Mouse (Mus musculus): ENCODE data around the gene Tsga10ip. TPM values are rescaled to one million over a fixed set of nuclear protein-coding genes. Genes with fewer than 3 reads are reported as not detected.

The Tsga10ip gene
- polyA plus RNA-seq, 2 experiments: 0.14 TPM; not detected in 1

DNA sequence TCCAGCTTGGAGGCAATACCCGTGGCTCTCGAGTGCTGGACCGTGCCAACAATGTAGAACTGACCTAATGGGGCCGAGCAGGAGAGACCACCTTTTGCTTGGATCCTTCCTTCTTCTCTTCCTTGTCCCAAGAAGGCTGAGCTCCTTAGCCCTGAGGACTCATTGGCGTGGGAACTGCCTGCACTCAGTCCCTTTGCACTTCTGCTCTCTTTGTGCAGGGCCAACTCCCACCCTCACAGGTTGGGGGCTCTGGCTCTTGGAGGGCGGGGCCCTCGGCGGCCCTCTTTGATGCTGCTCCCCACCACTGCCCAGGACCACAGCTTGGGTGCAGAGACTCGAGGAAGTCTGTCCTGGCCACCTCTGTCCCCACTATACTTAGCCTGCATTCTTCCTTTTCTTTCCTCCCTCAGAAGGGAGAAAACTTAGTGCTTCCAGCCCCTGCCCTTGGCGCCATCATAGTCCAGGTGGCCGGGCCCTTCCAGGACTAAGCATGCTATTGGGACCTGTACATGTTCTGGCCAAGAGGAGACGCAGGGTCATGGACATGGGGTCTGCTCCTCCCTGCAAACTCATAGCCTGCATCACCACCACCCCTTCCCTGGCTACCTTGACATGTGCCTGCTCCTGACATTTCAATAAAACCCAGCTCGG is 24.4 kb upstream of the Tsga10ip start:
- no peaks in the 10 kb centered on the region for H3K9me3 ChIP-seq (ENCODE audit: control insufficient read depth, low read length)
- peaks cover 39% of the 10 kb centered on the region for H3K36me3 ChIP-seq (ENCODE audit: control insufficient read depth, insufficient read depth, low read length)
- no peak for TF ChIP-seq POLR2A (IDR thresholded peaks at IDR 0.05; ENCODE audit: borderline replicate concordance, extremely low read depth, insufficient read depth, insufficient read length)
- DNase-seq (ENCODE audit: low spot score) (no peak), ATAC-seq (ENCODE audit: low FRiP score, low read depth) (no peak)
- H3K27ac ChIP-seq (replicated peaks; ENCODE audit: low read depth, low read length): no peak overlapping the region
- peaks cover 19% of the 10 kb centered on the region for H3K4me1 ChIP-seq (ENCODE audit: control insufficient read depth, insufficient read depth, low read length)
- H3K4me2 ChIP-seq (replicated peaks; ENCODE audit: low read depth, low read length, severe bottlenecking): no peak overlapping the region
- peak overlapping the region; percentile 91 for H3K4me3 ChIP-seq (replicated peaks; ENCODE audit: low read length)
- no peak overlapping the region for H3K9ac ChIP-seq (ENCODE audit: low read depth, low read length, severe bottlenecking)
- WGBS: 93% methylated on average over 13 of the region's 13 CpGs
- H3K27me3 ChIP-seq (ENCODE audit: control insufficient read depth, insufficient read depth, low read length): no peaks in the 10 kb centered on the region

DNA sequence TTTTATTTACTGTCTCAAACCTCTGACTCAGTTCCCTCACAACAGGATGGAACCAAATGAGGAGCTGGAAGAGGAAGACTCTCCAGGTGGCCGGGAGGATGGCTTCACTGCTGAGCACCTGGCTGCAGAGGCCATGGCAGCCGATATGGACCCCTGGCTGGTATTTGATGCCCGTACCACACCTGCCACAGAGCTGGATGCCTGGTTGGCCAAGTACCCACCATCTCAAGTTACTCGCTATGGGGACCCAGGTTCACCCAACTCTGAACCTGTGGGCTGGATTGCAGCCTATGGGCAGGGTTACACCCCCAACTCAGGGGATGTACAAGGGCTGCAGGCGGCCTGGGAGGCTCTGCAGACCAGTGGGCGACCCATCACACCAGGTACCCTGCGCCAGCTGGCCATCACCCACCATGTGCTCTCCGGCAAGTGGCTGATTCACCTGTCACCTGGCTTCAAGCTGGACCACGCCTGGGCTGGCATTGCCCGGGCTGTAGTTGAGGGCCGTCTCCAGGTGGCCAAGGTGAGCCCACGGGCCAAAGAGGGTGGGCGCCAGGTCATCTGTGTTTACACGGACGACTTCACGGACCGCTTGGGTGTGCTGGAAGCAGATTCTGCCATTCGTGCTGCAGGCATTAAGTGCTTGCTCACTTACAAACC is 23.7 kb upstream of the Tsga10ip start:
- 91% methylated on average over 18 of the region's 18 CpGs for WGBS
- H3K4me3 ChIP-seq (replicated peaks; ENCODE audit: low read length): peak overlapping the region; percentile 91
- no peaks in the 10 kb centered on the region for H3K9me3 ChIP-seq (ENCODE audit: control insufficient read depth, low read length)
- H3K9ac ChIP-seq (ENCODE audit: low read depth, low read length, severe bottlenecking): peak overlapping the region; percentile 90
- peak overlapping the region; percentile 91 for H3K4me2 ChIP-seq (replicated peaks; ENCODE audit: low read depth, low read length, severe bottlenecking)
- no peak for TF ChIP-seq POLR2A (IDR thresholded peaks at IDR 0.05; ENCODE audit: borderline replicate concordance, extremely low read depth, insufficient read depth, insufficient read length)
- no peaks in the 10 kb centered on the region for H3K27me3 ChIP-seq (ENCODE audit: control insufficient read depth, insufficient read depth, low read length)
- peaks cover 19% of the 10 kb centered on the region for H3K4me1 ChIP-seq (ENCODE audit: control insufficient read depth, insufficient read depth, low read length)
- H3K27ac ChIP-seq (replicated peaks; ENCODE audit: low read depth, low read length): no peak overlapping the region; the same call in 1 of the 2 replicates
- ATAC-seq (ENCODE audit: low FRiP score, low read depth) (no peak), DNase-seq (ENCODE audit: low spot score) (no peak)
- H3K36me3 ChIP-seq (ENCODE audit: control insufficient read depth, insufficient read depth, low read length): peaks cover 46% of the 10 kb centered on the region

DNA sequence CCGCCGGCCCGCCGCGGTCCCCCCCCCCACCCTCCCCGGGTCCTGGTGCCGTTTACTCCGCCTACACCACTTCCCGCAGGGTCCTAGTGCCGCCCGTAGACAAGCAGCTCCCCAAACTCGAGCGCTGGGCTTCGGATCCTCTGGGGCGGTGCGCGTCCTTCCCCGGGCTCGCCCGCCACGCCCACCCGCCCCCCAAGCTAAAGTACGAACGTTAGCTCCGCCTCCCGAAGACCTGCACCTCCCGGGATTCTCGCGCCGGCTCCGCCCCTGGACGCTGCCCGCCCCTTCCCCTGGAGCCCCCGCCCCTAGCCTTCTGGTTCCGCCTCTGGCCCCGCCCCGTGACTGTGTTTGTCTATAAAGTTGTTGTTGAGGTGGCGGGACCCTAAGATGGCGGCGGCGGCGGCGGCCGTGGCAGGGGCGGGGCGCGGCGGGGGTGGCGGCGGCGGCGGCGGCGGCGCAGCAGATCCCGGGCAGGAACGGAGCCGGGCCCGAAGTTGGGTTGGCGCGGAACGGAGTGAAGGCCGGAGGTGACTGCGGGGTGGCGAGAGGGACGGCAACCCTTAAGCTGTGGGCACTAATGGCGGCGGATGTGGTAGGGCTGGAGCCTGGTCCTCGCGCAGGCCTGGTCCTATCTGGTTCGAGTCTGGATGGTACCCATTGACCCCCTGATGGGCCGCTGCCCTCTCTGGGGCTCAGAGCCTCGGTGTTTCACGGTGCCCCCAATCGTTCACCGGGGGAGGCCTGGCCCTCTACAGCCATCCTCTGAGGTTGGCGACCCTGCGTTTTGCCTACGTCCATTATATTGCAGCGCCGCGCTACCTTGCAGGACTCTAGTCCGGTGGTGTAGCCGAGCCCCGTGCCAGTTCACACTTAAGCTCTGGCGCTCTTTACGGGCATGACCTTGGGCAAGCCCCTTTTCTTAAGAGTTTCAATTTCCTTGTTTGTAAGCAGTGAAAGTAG is 22.7 kb upstream of the Tsga10ip start, which contains the start of the genes Drap1 and AI837181:
Gene Drap1, minus strand, starts transcription at position 198 of the 960 bp plus-strand sequence.
Gene AI837181, plus strand, starts transcription at position 363 of the 960 bp plus-strand sequence.
- H3K4me1 ChIP-seq (ENCODE audit: control insufficient read depth, insufficient read depth, low read length): peaks cover 19% of the 10 kb centered on the region
- peak within 1 kb of the TSS; percentile 91 for H3K4me3 ChIP-seq (replicated peaks; ENCODE audit: low read length)
- TF ChIP-seq POLR2A (IDR thresholded peaks at IDR 0.05; ENCODE audit: borderline replicate concordance, extremely low read depth, insufficient read depth, insufficient read length): 0 out of 2 replicates have a peak, but pooled peaks have one; percentile 31
- H3K9me3 ChIP-seq (ENCODE audit: control insufficient read depth, low read length): no peaks in the 10 kb centered on the region
- peak within 1 kb of the TSS; percentile 90 for H3K9ac ChIP-seq (ENCODE audit: low read depth, low read length, severe bottlenecking)
- DNase-seq (ENCODE audit: low spot score): peak; percentile 98
- H3K27ac ChIP-seq (replicated peaks; ENCODE audit: low read depth, low read length): peak within 1 kb of the TSS; percentile 86
- under 1% methylated on average over 50 of the region's 87 CpGs for WGBS
- H3K36me3 ChIP-seq (ENCODE audit: control insufficient read depth, insufficient read depth, low read length): peaks cover 55% of the 10 kb centered on the region
- H3K4me2 ChIP-seq (replicated peaks; ENCODE audit: low read depth, low read length, severe bottlenecking): peak within 1 kb of the TSS; percentile 91
- ATAC-seq (ENCODE audit: low FRiP score, low read depth): peak; percentile 93
- H3K27me3 ChIP-seq (ENCODE audit: control insufficient read depth, insufficient read depth, low read length): no peaks in the 10 kb centered on the region

DNA sequence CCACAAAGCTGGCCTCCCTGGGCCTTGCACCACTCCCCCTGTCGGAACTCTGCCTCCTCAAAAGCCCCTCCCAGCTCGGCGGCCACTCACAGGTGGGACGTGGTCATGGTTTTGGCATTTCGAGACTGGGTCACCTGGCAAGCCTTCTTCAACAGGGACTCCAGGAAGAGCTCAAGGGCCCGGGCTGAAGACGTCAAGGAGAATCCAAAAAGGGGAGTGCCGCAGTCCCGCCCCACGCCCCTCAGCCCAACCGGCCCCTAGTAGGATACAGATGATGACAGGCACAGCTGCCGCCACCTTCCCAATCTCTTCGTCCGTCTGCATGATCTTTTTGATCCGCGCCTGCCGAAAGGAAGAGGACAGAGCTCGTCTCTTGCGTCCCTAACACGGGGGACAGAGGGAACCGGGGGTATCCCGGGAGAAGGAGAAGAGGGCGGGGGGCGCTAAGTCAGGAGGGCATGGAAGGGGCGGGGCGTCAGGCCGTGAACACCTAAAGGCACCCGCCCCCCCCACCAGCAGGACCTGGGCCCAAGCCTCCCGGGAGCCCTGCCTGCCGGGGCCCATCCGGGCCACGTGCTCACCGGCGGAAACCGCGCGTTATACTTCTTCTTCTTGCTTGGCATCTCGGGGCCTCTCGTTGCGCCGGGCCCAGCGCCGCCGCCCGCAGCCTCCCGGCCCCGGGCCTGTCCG is 21.9 kb upstream of the Tsga10ip start:
- 0% methylated on average over 24 of the region's 48 CpGs for WGBS
- no peaks in the 10 kb centered on the region for H3K9me3 ChIP-seq (ENCODE audit: control insufficient read depth, low read length)
- H3K27ac ChIP-seq (replicated peaks; ENCODE audit: low read depth, low read length): peak overlapping the region; percentile 86
- peaks cover 57% of the 10 kb centered on the region for H3K36me3 ChIP-seq (ENCODE audit: control insufficient read depth, insufficient read depth, low read length)
- TF ChIP-seq POLR2A (IDR thresholded peaks at IDR 0.05; ENCODE audit: borderline replicate concordance, extremely low read depth, insufficient read depth, insufficient read length): peak; percentile 47; the same call in 1 of the 2 replicates
- peak; percentile 67 for ATAC-seq (ENCODE audit: low FRiP score, low read depth)
- H3K27me3 ChIP-seq (ENCODE audit: control insufficient read depth, insufficient read depth, low read length): no peaks in the 10 kb centered on the region
- peaks cover 19% of the 10 kb centered on the region for H3K4me1 ChIP-seq (ENCODE audit: control insufficient read depth, insufficient read depth, low read length)
- peak overlapping the region; percentile 83 for H3K9ac ChIP-seq (ENCODE audit: low read depth, low read length, severe bottlenecking)
- H3K4me2 ChIP-seq (replicated peaks; ENCODE audit: low read depth, low read length, severe bottlenecking): peak overlapping the region; percentile 83
- peak; percentile 71 for DNase-seq (ENCODE audit: low spot score)
- H3K4me3 ChIP-seq (replicated peaks; ENCODE audit: low read length): peak overlapping the region; percentile 91

Data from limb, embryonic 14.5 days (tissue).